Mouse (Mus musculus) granulocyte monocyte progenitor cell, adult 5-6 weeks (primary cell): Measurements from ENCODE around the gene BC024978. TPM values are rescaled to one million over a fixed set of nuclear protein-coding genes. Genes with fewer than 3 reads are reported as not detected.

Experiments
- ATAC-seq: replicated peaks from 2 replicates; pipeline ENCODE4 v1.8.0; 2016; ENCODE audit warnings: mild to moderate bottlenecking, moderate TSS enrichment, inconsistent platforms; ENCODE audit not compliant: poor library complexity, severe bottlenecking
- total RNA-seq, 2 experiments: library from RNA; stranded (forward) in 1 of 2; stranded (reverse) in 1 of 2; fragments of 200-712, 200-1000 nt in 1 of 2; fragments of >200 nt in 1 of 2; fragmentation: Nextera tagmentation in 1 of 2; gene quantifications; 2 replicates each; pipeline ENCODE4 v1.2.3; 2014 to 2017

BC024978 gene
- total RNA-seq, 2 experiments from 2014 or later: 2.2 to 7.7 TPM

GRCm38 (mm10) chr7:27218586-27218985 lies 23.0 kb downstream of the BC024978 start:
- ATAC-seq: no peak

DNA sequence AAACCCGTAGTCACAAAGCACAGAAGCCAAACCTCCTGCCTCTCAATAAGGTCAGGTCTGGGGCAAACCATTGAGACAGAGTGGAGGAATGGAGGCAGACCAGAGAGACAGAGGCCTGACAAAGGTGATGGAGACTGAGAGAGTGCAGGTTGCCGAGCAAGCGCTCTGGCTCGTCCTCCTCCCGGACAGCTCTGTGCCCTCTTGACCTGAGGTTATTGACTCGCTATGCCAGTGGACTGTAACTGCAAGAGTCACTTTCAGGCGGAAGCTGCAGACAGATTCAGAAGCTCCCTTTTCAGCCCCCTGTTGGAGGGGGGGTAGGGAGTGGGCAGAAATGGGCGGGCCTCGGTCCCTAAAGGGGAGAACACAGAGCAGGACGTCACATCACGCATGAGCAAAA lies 24.4 kb downstream of the BC024978 start:
- no peak for ATAC-seq

- no peak for ATAC-seq
Measured at GRCm38 (mm10) chr7:27221939-27222338, 26.4 kb downstream of the BC024978 start.

DNA sequence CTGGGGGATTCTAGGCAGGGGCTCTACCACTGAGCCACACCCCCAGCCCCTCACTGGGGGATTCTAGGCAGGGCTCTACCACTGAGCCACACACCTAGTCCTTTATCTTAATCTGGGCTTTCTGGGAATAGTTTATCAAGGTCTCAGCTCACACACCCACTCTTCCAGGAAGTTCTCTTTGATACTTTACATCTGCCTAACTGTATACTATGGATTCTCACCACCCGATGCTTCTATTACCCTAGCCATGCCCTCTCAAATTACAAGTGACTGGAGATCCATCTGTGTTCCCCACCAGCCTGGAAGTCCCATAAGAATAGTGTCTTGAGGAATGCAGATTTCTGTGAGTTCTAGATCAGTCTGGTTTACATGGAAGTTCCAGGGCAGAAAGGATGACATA lies 27.0 kb downstream of the BC024978 start:
- no peak for ATAC-seq

- no peak for ATAC-seq
Measured at GRCm38 (mm10) chr7:27224877-27225575, 29.4 kb downstream of the BC024978 start.

- no peak for ATAC-seq
Measured at GRCm38 (mm10) chr7:27227276-27227675, 31.7 kb downstream of the BC024978 start.

DNA sequence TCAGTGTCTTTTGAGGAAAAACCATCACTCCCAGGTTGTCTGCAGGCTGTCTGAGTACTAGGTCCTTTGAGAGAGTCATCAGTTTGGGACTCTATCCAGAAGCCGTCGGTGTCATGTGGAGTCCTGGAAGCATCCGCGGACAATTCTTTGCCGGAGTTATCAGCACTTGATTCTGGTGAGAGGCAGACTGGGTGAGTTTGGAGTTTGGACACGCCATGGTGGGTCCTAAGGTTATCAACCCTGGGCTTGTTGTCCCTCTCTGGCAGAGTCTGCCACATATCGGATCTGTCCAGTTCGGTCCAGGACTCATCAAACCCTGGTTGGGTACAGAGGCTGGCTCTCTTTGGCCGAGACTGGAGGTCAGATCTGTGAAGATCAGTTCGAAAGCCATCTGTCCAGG lies 32.1 kb downstream of the BC024978 start:
- ATAC-seq: no peak

DNA sequence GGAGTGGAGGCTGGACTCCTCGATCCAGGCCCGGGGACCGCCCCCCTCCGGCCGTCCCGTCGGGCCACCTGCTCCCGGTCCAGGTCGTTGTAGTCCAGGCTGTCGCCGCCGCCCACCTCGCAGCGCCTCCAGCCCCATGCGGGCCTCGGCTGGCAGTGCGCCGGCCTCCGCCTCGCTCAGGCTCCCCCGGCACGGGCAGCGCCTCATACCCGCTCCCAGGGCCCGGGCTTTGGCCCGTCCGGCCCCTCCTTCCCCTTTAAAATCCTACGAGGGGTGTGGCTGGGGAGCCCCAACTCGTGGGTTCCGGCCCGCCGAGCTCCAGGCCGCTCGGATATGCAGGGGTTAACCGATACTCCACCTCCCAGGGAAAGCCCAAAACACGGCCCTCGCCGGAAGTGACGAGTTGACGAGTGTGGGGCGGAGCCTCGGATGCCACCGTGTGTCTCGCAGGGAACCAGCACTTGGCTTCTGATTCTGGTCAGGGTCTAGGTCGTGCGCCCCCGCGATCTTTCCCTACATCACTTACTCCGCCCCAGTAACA lies 32.8 kb downstream of the BC024978 start, which contains the start of gene Itpkc:
Gene Itpkc, minus strand, starts transcription at position 381 of the 541 bp plus-strand sequence.
- peak; percentile 75 for ATAC-seq

GRCm38 (mm10) chr7:27228865-27229264 lies 33.3 kb downstream of the BC024978 start:
- peak; percentile 1; the same call in 1 of the 2 replicates for ATAC-seq

- ATAC-seq: no peak
Measured at GRCm38 (mm10) chr7:27230781-27231180, 35.2 kb downstream of the BC024978 start.

DNA sequence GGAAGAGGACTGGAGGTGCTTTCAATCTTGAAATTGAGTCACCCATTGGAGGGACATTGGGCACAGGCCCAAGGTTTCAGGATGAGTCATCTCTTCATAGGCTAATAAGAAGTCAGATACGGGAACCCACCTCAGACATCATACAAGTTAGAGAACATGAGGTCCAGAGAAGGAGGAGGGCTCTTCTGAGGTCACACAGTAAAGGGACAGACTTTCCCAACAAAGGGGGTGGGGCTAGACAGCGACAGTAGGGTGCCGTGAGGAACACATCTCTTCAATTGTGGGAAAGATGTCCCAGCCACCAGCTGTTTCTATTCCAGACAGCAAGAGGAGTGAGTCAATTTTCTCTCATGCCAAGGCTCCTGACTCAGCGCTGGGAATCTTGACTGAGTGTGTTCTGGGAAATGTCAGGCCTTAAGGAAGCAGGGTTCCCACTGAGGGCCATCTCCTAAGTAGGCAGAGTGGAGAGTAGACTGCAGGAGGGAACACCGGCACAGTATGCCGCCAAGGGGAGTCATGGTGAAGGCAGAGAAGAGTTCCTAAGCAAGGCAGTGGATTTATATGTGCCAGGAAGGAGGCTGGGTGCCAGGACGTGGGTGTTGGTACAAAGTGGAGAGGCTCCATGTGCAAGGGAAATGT lies 36.2 kb downstream of the BC024978 start:
- no peak for ATAC-seq

DNA sequence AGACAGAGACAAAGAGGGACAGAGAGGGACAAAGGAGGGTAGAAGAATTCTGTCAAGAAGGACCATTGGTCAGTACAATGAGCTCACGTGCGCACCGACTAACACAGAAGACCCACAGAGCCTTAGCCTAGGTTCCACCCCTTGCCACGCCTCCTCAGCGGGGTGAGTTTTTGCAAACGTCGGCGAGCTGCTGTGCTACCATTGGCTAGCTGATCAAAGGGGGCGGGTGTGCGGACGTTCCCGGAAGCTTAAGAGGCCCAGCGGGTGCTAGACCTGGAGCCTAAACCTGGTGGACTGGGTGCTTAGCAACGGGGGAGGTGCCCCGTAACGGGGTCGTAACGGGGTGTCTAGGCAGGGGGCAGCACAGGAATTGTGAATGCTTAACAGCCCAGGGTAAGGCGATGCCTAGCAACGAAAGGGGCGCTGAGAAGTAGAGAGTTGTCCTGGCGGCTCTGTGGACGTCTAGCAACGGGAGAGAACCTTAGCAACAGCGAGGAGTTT lies 37.2 kb downstream of the BC024978 start, which contains the start of gene Coq8b:
Gene Coq8b, plus strand, starts transcription at position 243 of the 501 bp plus-strand sequence.
- peak; percentile 81 for ATAC-seq

- ATAC-seq: no peak
Measured at GRCm38 (mm10) chr7:27233300-27233699, 37.7 kb downstream of the BC024978 start.

- ATAC-seq: no peak
Measured at GRCm38 (mm10) chr7:27235726-27236125, 40.1 kb downstream of the BC024978 start.

GRCm38 (mm10) chr7:27237527-27237926 lies 41.9 kb downstream of the BC024978 start:
- no peak for ATAC-seq

- peak; percentile 95 for ATAC-seq
Measured at GRCm38 (mm10) chr7:27238568-27238967, 43.0 kb downstream of the BC024978 start.

DNA sequence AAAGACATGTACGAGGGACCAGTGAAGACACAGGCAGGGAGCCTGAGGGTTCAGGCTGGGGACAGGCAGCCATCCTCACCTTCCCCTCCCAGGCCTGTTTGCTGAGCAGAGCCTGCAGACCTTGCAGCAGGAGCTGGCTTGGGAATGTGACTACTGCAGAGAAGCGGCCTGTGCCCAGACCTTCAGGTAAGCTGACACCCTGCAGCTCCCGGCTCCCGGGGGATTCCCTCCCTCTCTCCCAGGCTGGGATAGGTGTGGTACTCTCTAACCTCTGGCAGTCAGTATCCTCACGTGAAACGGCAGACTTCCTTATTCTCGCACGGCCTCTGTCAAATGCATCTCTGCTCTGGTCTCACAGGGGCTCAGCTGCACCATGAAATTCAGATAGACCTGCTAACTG lies 47.6 kb downstream of the BC024978 start:
- ATAC-seq: no peak

- peak; percentile 37; the same call in 1 of the 2 replicates for ATAC-seq
Measured at GRCm38 (mm10) chr7:27244088-27244487, 48.5 kb downstream of the BC024978 start.

DNA sequence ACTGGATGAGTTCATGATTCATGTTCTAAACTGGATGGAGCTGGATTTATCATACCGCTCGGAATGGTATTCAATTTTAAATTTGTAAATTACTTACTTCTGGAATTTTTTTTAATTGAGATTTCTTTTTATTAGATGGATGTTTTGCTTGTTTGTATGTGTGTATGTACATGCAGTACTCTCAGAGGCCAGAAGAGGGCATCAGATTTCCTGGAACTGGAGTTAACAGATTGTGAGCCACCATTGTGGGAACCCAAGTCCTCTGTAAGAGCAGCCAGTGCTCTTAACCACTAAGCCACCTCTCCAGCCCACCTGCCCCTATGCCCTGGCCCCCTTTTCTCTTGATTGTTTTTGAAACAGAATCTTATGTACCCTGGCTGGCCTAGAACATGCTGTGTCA lies 53.6 kb downstream of the BC024978 start:
- ATAC-seq: 0 out of 2 replicates have a peak, but pooled peaks have one; percentile 28

GRCm38 (mm10) chr7:27249928-27250327 lies 54.3 kb downstream of the BC024978 start:
- no peak for ATAC-seq

GRCm38 (mm10) chr7:27251946-27252345 lies 56.4 kb downstream of the BC024978 start:
- ATAC-seq: peak; percentile 99
